Mouse (Mus musculus) forebrain, embryonic 12.5 days (tissue): ENCODE data around the gene Tagln. TPM values are rescaled to one million over a fixed set of nuclear protein-coding genes. Genes with fewer than 3 reads are reported as not detected.

Source experiments
- ATAC-seq: fragments of 200-750 bp; cut with Nextera tagmentation; 2 replicates; pipeline ENCODE4 v1.8.0; 2017; ENCODE audit warnings: moderate TSS enrichment; ENCODE audit not compliant: low FRiP score
- H3K27ac ChIP-seq: fragments of 300-500 bp; sonication (generic); 2 replicates; pipeline ENCODE4 v1.5.1; 2016; ENCODE audit warnings: mild to moderate bottlenecking
- H3K27me3 ChIP-seq: fragments of 300-500 bp; sonication (generic); 2 replicates; pipeline ENCODE4 v1.6.1; 2016; ENCODE audit warnings: mild to moderate bottlenecking
- H3K36me3 ChIP-seq: fragments of 300-500 bp; sonication (generic); replicated peaks from 2 replicates; pipeline ENCODE4 v1.6.1; 2016; ENCODE audit warnings: mild to moderate bottlenecking
- H3K4me1 ChIP-seq: fragments of 300-500 bp; sonication (generic); 2 replicates; pipeline ENCODE4 v1.6.1; 2016
- H3K4me2 ChIP-seq: fragments of 300-500 bp; sonication (generic); 2 replicates; pipeline ENCODE4 v1.6.1; 2016; ENCODE audit warnings: mild to moderate bottlenecking, moderate library complexity
- H3K4me3 ChIP-seq: fragments of 300-500 bp; sonication (generic); replicated peaks from 2 replicates; pipeline ENCODE4 v1.5.1; 2016; ENCODE audit warnings: mild to moderate bottlenecking
- H3K9ac ChIP-seq: fragments of 300-500 bp; sonication (generic); 2 replicates; pipeline ENCODE4 v1.6.1; 2016; ENCODE audit warnings: mild to moderate bottlenecking
- H3K9me3 ChIP-seq: fragments of 300-500 bp; sonication (generic); 2 replicates; pipeline ENCODE4 v1.6.1; 2016
- WGBS: fragments of 180-500 bp; shearing (Covaris S2); methylation state at CpG from one replicate; pipeline ENCODE4 v1.1.7; 2016; 5-methylcytosine and 5-hydroxymethylcytosine counted together
- polyA plus RNA-seq: library from polyadenylated mRNA; unstranded; fragments of >200 nt; fragmentation: Nextera tagmentation; extraction: Ambion mirVana; gene quantifications from 2 replicates; pipeline ENCODE4 v1.2.1, GENCODE M21; 2016

Gene Tagln
- polyA plus RNA-seq, 1 experiment from 2014 or later: 16.7 TPM

- 74% methylated on average over 7 of the region's 7 CpGs for WGBS
- no peak overlapping the region for H3K27ac ChIP-seq
- H3K9ac ChIP-seq: no peak overlapping the region
- no peaks in the 10 kb centered on the region for H3K9me3 ChIP-seq
- peaks cover 31% of the 10 kb centered on the region for H3K4me1 ChIP-seq
- H3K4me3 ChIP-seq: no peak overlapping the region
- H3K4me2 ChIP-seq: no peak overlapping the region
- H3K36me3 ChIP-seq: peaks cover 31% of the 10 kb centered on the region
- ATAC-seq: no peak
- no peaks in the 10 kb centered on the region for H3K27me3 ChIP-seq
These were observed 22.3 kb upstream of the Tagln start for GRCm38 (mm10) chr9:45958023-45958670.

GRCm38 (mm10) chr9:45955107-45955963, 19.5 kb upstream of the Tagln start, which contains the start of gene Sidt2:
Gene Sidt2, minus strand, starts transcription at chr9:45955258.
- ATAC-seq: peak; percentile 97
- peaks cover 17% of the 10 kb centered on the region for H3K36me3 ChIP-seq
- H3K9me3 ChIP-seq: no peaks in the 10 kb centered on the region
- under 1% methylated on average over 48 of the region's 48 CpGs for WGBS
- peaks cover 32% of the 10 kb centered on the region for H3K4me1 ChIP-seq
- H3K27ac ChIP-seq: peak within 1 kb of the TSS; percentile 84
- peak within 1 kb of the TSS; percentile 92 for H3K4me2 ChIP-seq
- H3K27me3 ChIP-seq: no peaks in the 10 kb centered on the region
- H3K9ac ChIP-seq: peak within 1 kb of the TSS; percentile 89
- H3K4me3 ChIP-seq: peak within 1 kb of the TSS; percentile 87

GRCm38 (mm10) chr9:45954294-45955106, 18.6 kb upstream of the Tagln start:
- H3K9me3 ChIP-seq: no peaks in the 10 kb centered on the region
- peak overlapping the region; percentile 89 for H3K9ac ChIP-seq
- H3K4me1 ChIP-seq: peaks cover 32% of the 10 kb centered on the region
- under 1% methylated on average over 61 of the region's 63 CpGs for WGBS
- peak overlapping the region; percentile 87 for H3K4me3 ChIP-seq
- peaks cover 17% of the 10 kb centered on the region for H3K36me3 ChIP-seq
- ATAC-seq: peak; percentile 42; the same call in 1 of the 2 replicates
- no peaks in the 10 kb centered on the region for H3K27me3 ChIP-seq
- H3K27ac ChIP-seq: peak overlapping the region; percentile 84
- peak overlapping the region; percentile 92 for H3K4me2 ChIP-seq

- Histone ChIP-seq H3K36me3 (peaks cover 23% of the 10 kb centered on the region), H3K4me2 (peak overlapping the region; percentile 92), H3K27me3 (no peaks in the 10 kb centered on the region), H3K9me3 (no peaks in the 10 kb centered on the region), H3K4me3 (peak overlapping the region; percentile 87), H3K9ac (peak overlapping the region; percentile 89), H3K4me1 (peaks cover 32% of the 10 kb centered on the region), H3K27ac (0 out of 2 replicates have a peak overlapping the region, but pooled peaks have one; percentile 84)
- whole genome bisulfite sequencing: 66% methylated on average over 13 of the region's 13 CpGs
- ATAC-seq: no peak
These were observed 17.8 kb upstream of the Tagln start for GRCm38 (mm10) chr9:45953511-45954293.

- Histone ChIP-seq H3K4me3 (no peak overlapping the region), H3K27ac (no peak overlapping the region), H3K27me3 (no peaks in the 10 kb centered on the region), H3K9me3 (no peaks in the 10 kb centered on the region), H3K36me3 (peaks cover 31% of the 10 kb centered on the region), H3K9ac (no peak overlapping the region), H3K4me1 (peaks cover 26% of the 10 kb centered on the region), H3K4me2 (no peak overlapping the region)
- 81% methylated on average over 7 of the region's 7 CpGs for WGBS
- ATAC-seq: no peak
These were observed 17.0 kb upstream of the Tagln start for GRCm38 (mm10) chr9:45952890-45953289.

GRCm38 (mm10) chr9:45952057-45952456, 16.2 kb upstream of the Tagln start:
- no peak overlapping the region for H3K4me2 ChIP-seq

GRCm38 (mm10) chr9:45946872-45947183, 11.0 kb upstream of the Tagln start:
- 91% methylated on average over 10 of the region's 10 CpGs for WGBS
- Histone ChIP-seq H3K4me3 (no peak overlapping the region), H3K27ac (no peak overlapping the region), H3K27me3 (no peaks in the 10 kb centered on the region), H3K36me3 (peaks cover 83% of the 10 kb centered on the region), H3K9ac (no peak overlapping the region), H3K4me2 (no peak overlapping the region), H3K4me1 (no peaks in the 10 kb centered on the region), H3K9me3 (no peaks in the 10 kb centered on the region)
- ATAC-seq: no peak

More at GRCm38 (mm10) chr9:45952057-45952456, 16.2 kb upstream of the Tagln start:
- peaks cover 26% of the 10 kb centered on the region for H3K4me1 ChIP-seq
- peaks cover 37% of the 10 kb centered on the region for H3K36me3 ChIP-seq
- H3K27me3 ChIP-seq: no peaks in the 10 kb centered on the region
- 84% methylated on average over 4 of the region's 4 CpGs for WGBS
- no peaks in the 10 kb centered on the region for H3K9me3 ChIP-seq
- no peak overlapping the region for H3K9ac ChIP-seq
- ATAC-seq: no peak
- no peak overlapping the region for H3K4me3 ChIP-seq
- H3K27ac ChIP-seq: no peak overlapping the region

- H3K4me2 ChIP-seq: no peak overlapping the region
- peaks cover 85% of the 10 kb centered on the region for H3K36me3 ChIP-seq
- no peaks in the 10 kb centered on the region for H3K27me3 ChIP-seq
- H3K9ac ChIP-seq: no peak overlapping the region
- H3K9me3 ChIP-seq: no peaks in the 10 kb centered on the region
- H3K27ac ChIP-seq: no peak overlapping the region
- WGBS: 90% methylated on average over 16 of the region's 16 CpGs
- H3K4me3 ChIP-seq: no peak overlapping the region
- no peak for ATAC-seq
- no peaks in the 10 kb centered on the region for H3K4me1 ChIP-seq
These were observed 10.5 kb upstream of the Tagln start for GRCm38 (mm10) chr9:45946182-45946871.

- Histone ChIP-seq H3K9ac (no peak overlapping the region), H3K27ac (no peak overlapping the region), H3K9me3 (no peaks in the 10 kb centered on the region), H3K27me3 (no peaks in the 10 kb centered on the region), H3K4me3 (no peak overlapping the region), H3K4me1 (no peaks in the 10 kb centered on the region), H3K36me3 (peaks cover 91% of the 10 kb centered on the region), H3K4me2 (no peak overlapping the region)
- no peak for ATAC-seq
- 90% methylated on average over 13 of the region's 13 CpGs for WGBS
These were observed 9.9 kb upstream of the Tagln start for GRCm38 (mm10) chr9:45945721-45946120.

- no peaks in the 10 kb centered on the region for H3K9me3 ChIP-seq
- no peak for ATAC-seq
- H3K36me3 ChIP-seq: peaks cover 87% of the 10 kb centered on the region
- H3K27me3 ChIP-seq: no peaks in the 10 kb centered on the region
- H3K4me3 ChIP-seq: no peak overlapping the region
- H3K9ac ChIP-seq: no peak overlapping the region
- no peak overlapping the region for H3K27ac ChIP-seq
- H3K4me1 ChIP-seq: no peaks in the 10 kb centered on the region
- no peak overlapping the region for H3K4me2 ChIP-seq
- 90% methylated on average over 13 of the region's 13 CpGs for WGBS
These were observed 8.9 kb upstream of the Tagln start for GRCm38 (mm10) chr9:45944506-45945400.
